Mouse (Mus musculus) layer of hippocampus, adult 18-20 months (tissue): Measurements from ENCODE around the gene Tmub1. TPM values are rescaled to one million over a fixed set of nuclear protein-coding genes. Genes with fewer than 3 reads are reported as not detected.

Source experiments
- DNase-seq, 2 experiments: peaks; one replicate each; pipeline ENCODE4 v3.0.0; 2022; ENCODE audit warnings: low spot score in 2 of 2
- total RNA-seq, 2 experiments: library from RNA; stranded (reverse); gene quantifications; 2 replicates each; pipeline ENCODE4 v1.2.3; 2021

Gene Tmub1
- total RNA-seq, 2 experiments from 2014 or later, result 21.8 to 23.7 TPM

DNA sequence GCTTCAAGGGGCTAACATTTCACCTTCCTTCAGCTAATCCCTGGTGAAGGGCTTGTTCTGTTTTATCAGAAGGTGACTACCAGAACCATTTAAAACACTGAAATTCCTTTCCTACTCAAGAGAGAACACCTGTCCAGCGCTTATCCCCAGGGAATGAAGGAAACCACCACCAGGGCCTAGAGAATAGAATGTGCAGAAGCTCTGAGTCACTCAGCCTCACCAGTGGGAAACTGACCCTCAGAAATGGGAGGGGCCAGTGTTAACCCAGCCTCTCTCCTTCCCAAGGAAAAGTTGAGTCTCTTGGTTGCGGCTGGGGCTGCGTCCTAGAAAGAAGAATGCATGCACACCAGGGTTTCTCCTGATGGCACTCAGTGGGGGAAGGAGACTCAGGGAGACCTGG lies 7.4 kb upstream of the Tmub1 start:
- DNase-seq, result no peak

DNA sequence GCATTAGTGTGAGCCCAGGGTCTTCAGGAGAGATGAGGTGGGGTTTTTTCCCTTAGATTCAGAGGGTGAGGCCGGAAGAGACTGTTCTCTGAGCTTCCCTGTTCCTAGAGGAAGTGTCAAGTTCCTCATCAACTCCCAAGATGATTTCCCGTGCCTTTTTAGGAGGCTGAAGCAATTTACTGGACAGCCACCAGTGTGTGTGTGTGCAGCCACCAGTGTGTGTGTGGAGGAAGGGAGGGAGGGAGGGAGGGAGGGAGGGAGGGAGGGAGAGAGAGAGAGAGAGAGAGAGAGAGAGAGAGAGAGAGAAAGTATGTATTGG lies 6.3 kb upstream of the Tmub1 start:
- DNase-seq, result no peak

DNA sequence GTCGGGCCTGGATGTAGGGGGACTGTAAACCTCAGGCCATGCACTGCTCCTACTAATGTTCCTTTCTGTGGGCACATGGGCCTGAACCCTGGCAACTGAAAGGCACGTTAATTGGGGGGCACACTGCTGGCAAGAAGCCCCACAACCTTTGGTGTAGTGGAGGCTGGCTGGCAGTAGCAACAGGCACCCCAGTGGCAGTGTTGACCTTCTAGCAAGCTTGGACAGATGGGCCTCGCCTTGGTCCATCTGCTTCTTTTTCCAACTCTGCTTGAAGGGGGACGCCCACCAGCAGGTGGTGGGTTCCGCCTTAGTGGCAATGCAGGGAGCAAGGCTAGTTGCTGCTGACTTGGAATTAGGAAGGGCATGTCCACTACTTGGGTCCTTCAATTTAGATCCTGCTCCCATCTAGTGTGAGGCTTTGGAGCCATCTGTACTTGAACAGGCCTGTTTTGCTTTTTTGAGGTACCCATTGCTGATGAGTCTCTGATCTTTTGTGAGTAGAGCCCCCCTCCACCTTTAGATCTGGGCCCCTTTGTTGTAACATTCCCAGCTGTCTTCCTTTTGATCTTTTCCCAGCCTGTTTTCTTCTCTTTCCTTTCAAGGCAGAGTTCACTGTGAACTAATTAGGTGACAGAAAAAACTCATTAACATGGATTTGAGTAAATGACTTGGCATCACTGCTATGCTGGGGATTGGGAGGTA lies 5.8 kb upstream of the Tmub1 start:
- DNase-seq, result no peak

DNA sequence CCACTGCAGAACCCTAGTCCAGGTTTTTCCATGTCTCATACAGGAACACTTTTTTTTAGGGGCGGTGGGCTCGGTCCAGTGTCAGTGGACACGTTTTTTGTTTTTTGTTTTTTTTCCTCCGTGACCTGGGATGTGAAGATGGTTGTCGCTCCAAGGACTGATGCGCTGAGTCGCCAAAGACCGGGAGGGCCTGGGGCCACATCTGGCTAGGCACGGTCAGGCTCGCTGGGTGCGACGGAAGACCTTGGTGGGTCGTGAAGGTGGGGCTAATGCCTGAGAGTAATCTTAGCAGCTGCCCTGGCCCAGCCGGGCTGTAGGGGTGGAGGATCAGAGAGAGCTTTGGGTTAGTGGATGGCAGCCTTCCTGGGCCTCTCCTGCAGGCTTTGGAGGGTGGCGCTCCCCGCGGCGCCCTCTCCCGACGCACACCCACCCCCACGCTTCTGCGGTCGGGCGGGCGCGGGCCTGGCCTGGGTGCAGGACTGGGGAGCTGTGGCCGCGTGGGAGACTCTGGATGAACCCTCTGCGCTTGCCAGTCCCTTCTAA lies 5.1 kb upstream of the Tmub1 start:
- DNase-seq, result peak in 1 of 2 experiments; percentile 51

DNA sequence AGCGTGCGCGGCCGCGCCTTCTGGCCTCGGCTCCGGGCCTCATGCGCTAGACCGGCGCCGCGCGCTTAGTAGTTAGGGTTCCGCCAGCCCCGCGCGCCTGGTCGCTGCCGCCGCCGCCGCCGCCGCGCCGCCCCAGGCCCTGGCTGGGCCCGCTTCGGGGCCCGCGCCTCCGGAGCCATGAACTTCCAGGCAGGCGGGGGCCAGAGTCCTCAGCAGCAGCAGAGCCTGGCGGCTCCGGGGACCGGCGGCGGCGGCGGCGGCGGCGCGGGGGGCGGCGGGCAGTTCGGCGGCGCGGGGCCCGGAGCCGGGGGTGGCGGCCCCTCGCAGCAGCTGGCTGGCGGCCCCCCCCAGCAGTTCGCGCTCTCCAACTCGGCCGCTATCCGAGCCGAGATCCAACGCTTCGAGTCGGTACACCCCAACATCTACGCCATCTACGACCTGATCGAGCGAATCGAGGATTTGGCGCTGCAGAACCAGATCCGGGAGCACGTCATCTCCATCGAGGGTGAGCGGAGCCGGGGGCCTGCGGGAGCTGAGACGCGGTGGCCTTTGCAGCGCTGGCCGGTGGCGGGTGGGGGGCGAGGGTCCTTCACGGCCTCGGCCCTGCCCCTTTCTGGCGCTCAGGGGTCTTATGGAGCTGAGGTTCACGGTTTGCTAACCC lies 4.5 kb upstream of the Tmub1 start, which contains the start of gene Agap3:
Agap3 (plus strand) TSS at position 148 of the 661 bp plus-strand sequence.
- no peak for DNase-seq

DNA sequence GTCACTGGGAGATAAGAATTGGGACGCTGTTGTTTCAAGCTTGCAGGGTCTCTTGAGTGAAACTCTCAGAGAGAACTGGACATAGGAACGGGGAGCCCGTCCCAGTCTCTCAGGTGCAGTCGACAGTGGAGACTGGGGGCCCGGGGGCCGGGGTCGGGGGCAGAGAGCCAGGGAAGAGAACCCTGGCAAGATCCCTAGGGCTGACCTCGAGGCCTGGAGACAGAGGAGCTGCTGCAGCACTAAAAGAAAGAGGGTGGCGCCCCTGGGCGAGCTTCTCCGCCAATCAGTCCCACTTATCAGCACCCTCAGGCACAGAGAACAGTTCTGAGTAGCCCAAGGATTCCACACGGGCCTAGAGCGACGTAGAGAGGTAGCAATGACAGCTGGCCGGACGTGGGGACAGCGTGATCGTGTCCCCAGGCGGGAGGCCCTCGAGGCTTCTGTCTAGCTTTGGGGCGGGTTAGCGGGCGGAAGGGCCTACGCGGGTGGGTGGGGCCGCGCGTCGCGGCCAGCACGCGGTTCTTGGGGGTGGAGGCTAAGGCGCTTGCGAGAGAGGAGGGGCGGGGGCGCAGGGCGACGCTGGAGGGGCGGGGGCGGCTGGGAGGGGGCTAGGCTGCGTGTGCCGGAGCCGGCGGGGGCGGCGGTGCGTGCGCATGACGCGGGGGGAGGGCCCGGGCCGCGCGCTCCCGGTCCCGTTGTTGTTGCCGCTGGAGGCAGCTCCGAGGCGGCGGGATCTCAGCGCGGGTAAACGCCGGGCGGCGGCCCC lies 3.8 kb upstream of the Tmub1 start:
- DNase-seq, result peak; percentile 79 to 93

DNA sequence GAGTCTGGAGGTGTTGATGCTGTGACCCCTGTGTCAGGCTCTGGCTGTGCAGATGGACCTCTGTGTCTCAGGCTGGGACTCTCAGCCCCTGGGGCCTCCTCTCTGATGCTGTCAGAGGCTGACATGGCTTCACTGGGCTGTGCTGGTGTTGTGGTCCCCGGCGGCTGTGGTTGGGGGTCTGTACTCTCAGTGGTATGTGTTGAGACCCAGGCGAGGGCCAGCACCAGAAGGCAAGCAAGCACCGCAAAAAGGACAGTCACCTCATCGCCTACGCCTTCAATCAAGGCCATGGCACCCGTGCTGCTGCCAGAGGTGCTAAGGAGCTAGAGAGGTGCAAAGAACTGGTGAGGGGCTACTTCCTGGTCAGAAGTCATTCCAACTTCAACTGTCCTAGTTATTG lies 1.0 kb downstream of the Tmub1 start:
- no peak for DNase-seq

DNA sequence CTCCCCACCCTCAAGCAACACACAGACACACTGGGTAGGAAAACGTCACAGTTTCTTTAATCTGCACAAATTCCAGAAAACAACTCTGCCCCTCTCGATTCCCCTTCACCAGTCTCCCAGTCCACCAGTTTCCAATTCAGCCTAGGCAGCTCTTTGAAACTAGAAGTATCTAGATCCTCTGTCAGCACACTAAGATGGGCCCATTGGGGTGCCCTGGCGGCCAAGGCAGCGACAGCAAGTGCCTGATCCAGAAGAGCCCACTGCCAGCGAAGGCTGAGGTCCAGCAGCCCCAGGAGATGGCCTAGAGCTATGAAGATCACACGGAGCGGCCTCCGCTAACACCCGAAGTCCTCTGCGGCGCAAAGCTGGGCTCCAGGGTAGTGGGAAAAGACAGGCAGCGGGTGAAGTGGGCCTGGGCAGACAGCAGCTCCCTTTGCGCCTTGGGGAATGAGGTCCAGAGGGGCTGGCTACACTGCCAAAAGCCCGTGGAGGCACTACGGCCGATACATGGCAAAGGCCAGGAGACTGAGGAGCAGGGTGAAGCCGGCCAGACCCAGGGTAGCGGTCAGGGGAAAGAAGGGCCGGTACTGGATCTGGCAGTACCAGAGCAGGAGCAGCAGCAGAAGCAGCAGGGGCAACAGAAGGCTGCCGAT lies 2.1 kb downstream of the Tmub1 start:
- DNase-seq, result no peak

DNA sequence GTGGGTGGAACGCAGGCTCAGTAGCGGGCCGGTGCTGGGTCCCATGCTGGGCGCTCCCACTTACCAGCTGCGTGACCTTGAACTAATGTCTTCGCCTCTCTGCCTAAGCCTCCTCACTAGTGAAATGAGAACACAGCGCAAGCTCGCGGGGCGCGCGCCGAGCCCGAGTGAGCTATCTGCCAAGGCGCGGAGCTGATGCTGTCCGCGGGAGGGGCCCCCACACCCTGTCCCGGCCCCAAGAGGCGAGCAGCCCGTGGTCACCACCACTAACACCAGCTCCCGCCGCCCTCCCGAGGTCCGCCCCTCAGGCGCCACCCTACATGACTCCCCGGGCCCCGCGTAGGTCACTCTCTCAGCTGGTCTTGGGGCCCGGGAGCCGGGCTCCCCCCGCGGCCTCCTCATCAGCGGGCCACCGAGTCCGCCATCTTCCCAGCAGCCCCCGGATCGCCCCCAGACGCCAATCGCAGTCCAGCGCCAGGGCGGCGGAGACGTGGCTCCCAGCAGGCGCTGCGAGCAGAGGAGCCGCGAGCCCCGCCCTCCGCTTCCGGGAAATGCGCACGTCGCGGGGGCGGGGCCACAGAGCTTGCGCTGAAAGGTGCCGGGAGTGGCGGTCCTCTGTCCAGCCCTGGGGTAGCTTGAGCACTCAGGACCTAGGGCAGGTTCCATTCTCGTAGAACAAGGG lies 2.8 kb downstream of the Tmub1 start, which contains the start of gene Fastk:
Fastk (minus strand) TSS at position 542 of the 682 bp plus-strand sequence.
- peak; percentile 94 to 95 for DNase-seq

DNA sequence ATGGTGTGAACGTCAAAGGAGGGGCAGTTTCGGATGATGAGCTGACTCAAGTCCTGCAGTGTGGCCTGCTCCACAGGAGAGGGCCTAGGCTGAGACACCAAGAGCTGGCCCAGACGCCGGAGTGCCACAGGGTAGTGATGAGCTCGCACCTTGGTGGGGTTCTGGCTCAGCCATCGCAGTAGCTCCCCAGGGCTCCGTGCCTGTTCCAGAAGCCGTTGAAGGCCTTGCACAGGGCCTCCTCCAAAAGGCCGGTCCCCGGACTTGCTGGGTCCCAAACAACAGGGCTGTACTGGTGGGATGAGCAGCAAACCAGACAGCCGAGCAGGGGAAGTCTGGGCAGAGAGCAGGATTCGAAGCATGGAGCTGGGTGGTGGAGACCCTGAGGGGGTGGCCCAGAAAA lies 3.7 kb downstream of the Tmub1 start:
- DNase-seq, result no peak

DNA sequence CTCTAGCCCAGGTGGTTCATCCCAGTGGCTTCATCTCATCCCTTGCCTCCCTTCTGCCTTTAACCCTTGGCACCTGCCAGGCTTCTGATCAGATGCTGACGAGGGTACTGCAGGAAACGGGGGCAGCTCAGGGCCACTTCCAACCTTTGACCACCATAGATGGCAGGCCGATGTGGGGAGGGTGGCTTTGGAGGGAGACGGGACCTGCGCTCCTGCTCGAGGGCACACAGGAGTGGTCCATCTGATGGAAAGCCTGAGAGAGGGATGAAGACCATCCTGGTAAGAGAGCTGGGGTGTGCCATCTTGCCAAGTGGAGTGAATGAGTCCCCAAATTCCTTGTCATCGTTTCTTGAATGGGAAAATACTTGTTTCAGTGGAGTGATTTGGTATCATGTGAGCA lies 4.5 kb downstream of the Tmub1 start:
- DNase-seq, result no peak

DNA sequence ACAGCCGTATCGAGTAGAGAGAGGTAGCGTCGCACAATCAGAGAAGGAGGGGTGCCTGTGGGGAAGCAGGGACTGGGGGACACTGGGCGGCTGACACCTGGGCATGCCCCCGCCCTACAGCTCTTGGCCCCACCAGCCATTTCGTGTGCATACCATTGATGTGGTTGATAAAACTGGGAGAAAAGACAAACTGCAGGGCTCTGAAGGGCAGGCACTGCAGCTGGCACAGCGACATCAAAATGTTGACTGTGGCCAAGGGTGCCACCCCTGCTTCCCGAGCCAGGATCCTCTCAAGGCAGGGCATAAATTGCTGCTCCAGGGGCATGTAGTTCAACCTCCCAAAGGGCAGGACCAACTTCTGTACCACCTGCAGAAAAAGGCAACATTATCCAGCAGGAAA lies 5.6 kb downstream of the Tmub1 start:
- DNase-seq, result no peak

DNA sequence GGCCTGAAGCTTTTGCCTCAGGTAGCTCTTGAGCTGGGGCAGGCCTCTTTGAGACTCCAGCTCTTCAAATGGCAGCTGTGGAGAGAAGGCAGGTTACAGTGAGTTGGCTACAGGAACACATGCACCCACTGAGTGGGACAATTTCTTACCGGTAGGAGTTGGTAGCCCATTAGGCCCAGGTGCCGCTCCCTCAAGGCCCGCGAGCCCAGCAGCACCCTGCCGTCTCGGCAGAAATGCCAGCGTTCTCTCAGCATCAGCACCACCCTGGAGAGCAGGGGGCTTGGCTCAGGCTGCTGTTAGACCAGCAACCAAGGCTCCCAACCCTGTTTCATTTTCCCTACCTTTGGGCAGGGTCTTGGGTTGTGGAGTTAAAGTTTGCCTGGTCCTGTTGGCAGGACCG lies 6.5 kb downstream of the Tmub1 start:
- DNase-seq, result no peak

DNA sequence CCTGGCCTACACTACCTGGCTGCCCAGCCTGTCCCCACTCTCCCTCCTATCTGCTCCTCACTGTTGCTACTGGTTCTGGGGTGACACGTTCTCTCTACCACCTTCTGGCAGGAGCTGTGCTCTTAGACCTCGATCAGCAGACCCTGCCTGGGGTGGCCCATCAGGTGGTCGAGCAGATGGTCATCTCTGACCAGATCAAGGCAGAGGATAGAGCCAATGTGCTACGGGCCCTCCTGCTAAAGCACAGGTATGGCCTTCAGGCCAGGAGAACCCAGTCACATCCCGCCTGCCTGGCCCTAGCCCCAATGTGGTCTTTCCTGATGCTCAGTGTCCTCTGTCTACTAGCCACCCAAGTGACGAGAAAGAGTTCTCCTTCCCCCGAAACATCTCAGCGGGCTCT lies 13.7 kb downstream of the Tmub1 start:
- no peak for DNase-seq

DNA sequence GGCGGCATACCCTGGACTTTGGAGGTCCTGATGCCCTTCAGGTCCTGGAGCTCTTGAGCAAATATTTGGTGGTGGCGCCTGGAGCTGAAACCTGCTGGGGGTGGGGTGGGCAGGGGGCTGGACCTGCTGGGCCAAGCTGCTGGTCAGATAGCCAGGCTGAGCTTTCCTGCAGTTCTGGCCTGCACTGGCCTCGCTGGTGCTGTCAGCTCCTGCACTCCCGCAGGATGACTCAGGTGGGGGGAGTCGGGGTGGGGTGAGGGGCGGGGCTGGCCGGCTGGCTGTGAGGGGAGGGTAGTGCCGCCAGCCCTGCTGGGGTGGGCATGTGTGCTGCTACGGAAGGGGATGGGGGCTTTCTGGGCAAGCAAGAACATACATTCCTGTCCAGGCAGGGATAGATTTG lies 19.1 kb downstream of the Tmub1 start:
- DNase-seq, result no peak

DNA sequence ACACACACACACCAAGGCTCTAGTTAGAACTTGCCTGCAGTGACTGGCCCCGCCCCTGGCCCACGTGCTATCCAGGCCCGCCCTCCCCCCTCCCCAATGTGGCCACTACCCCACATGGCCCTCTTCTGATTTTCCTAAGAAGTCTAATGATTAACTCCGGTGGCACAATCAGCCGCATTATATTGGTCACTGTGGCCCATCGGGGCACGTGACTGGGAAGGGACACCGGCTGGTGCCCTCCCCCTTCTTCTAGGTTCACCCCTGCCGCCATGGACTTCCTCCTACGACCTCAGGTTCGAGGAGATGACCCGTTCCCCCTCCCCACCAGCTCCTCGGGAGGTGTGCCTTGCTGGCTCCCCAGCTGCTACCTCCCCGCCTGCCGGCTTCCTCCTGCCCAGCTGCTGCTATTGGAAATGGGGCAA lies 19.7 kb downstream of the Tmub1 start:
- DNase-seq, result no peak

DNA sequence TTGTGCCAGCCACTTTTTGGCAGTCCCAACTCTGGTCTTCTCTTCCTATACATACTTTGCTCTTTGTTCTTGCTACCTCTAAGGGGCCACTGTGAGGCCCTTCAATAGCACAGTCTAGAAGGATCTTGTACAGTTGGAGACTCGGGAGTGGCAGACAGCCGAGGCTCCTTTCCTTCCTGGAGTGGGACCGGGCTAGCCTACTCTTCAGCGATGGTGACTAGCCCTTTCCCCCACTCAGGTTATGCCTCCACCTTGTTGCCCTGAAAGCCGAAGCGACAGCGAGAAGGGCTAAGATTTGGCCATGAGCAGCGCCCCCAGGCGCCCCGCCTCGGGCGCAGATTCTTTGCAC lies 20.4 kb downstream of the Tmub1 start:
- no peak for DNase-seq

DNA sequence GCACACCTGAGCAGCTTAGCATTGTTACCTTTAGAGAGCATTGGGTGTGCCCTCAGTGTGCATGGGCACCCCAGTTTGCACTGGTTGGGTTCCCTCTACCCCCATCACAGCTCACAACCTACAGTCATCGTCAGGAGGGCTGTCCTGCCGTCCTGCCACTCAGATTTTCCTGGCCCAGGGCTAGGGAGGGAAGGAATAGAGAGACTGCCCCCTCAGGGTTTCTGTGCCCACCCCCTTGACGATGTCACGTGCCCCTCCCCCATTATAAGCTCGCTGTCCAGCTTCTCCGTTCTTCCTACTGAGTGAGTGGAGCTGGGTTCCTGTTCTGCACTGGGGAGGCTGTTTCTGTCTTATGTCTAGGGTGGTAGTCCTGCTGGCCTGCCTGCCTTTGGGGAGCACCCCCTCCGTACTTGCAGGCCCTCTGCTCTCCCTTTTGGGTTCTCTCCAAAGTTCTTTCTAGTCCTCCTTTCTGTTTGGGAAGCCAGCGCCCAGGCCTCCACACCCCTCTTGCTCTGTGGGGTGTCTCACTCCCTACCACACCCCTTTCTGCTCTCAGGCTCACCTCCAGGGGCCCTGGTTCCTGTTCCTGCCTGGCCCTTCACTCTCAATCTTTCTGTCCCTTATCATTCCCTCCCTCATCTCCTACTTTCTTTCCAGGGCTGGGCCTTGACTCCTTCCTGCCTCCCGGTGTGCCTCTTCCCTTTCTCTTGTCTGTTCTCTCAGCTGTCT lies 20.9 kb downstream of the Tmub1 start:
- DNase-seq, result no peak

DNA sequence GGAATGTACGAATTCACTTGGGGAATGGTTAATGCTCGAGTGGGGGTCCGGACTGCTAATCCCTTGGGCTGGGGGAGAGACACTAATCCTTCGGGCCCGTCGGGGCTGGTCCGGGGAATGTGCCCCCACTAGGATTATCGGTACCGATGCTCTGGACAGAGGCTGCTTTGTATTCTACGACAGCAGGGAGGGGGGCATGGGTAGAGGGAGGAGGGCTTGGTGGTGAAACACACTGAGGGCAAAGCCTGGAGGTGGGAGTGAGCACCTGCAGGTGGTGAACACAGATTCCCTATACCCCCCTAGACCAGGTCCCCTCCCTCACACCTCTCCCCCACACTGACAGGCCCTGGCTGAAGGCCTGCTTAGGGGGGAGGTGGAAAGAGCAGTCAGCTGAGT lies 21.6 kb downstream of the Tmub1 start:
- DNase-seq, result no peak

DNA sequence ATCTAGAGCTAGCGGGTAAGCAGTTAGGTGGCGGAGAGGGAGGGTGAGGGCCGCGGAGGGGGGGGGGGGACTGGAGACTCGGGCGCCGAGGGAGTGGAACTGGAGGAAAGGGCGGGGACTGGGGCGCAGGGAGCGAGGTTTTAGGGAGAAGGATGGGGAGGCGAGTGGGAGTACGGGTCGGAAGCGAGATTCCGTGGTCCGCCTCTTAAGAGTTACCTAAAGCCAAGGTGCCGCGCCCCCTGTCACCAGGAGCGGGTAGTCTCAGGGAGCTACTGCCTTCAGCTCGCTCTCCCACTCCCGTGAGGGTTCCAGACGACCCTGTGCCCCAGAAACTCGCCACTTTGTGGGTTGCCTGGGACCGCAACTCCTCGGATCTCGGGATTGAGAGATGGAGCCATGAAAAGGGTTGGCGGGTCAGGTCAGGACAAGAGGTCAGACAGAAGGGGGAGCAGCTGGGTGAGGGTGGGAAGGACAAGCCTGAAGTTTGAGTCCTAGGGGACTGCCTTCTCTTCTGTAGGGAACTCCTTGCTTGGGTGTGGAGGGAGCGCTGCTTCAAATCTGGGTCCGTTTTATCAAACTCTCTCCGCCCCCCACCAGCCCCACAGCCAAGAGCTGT lies 22.1 kb downstream of the Tmub1 start:
- no peak for DNase-seq
